Mouse (Mus musculus) erythroid progenitor cell, adult 5-6 weeks (primary cell): Measurements from ENCODE around the gene Rsph10b. TPM values are rescaled to one million over a fixed set of nuclear protein-coding genes. Genes with fewer than 3 reads are reported as not detected.

Experiments
- ATAC-seq: replicated peaks from 2 replicates; pipeline ENCODE4 v1.8.0; 2016; ENCODE audit warnings: moderate number of reproducible peaks, mild to moderate bottlenecking, moderate TSS enrichment, inconsistent platforms; ENCODE audit not compliant: poor library complexity, low FRiP score, severe bottlenecking
- total RNA-seq, 2 experiments: library from RNA; stranded (forward) in 1 of 2; stranded (reverse) in 1 of 2; fragments of 150-400 nt in 1 of 2; fragments of 186-747, 209-891 nt in 1 of 2; gene quantifications; 2 replicates each; pipeline versions ENCODE4 v1.2.3 to v1.2.4; 2015 to 2017; ENCODE audit warnings: low replicate concordance in 2 of 2

Gene Rsph10b
- 3.4 and 11.2 TPM in 2 replicates for total RNA-seq (2015; ENCODE audit: low replicate concordance)
- 5.1 and 12.6 TPM in 2 replicates for total RNA-seq (2017; ENCODE audit: low replicate concordance)

GRCm38 (mm10) chr5:143932831-143933230 is at the start of gene Rsph10b:
Gene Rsph10b (plus strand): TSS chr5:143933035.
- ATAC-seq, result no peak

GRCm38 (mm10) chr5:143885274-143885673 is 47.6 kb upstream of the Rsph10b start:
- ATAC-seq, result no peak

- ATAC-seq, result no peak
These were observed 42.1 kb upstream of the Rsph10b start for GRCm38 (mm10) chr5:143890741-143891140.

- no peak for ATAC-seq
These were observed 40.5 kb upstream of the Rsph10b start for GRCm38 (mm10) chr5:143892255-143892886.

- no peak for ATAC-seq
These were observed 39.4 kb upstream of the Rsph10b start for GRCm38 (mm10) chr5:143893396-143893795.

- ATAC-seq, result no peak
These were observed 35.1 kb upstream of the Rsph10b start, which contains the start of gene Ankrd61 for GRCm38 (mm10) chr5:143897635-143898330. Gene Ankrd61 (minus strand): TSS chr5:143897685.

- ATAC-seq, result no peak
These were observed 30.7 kb upstream of the Rsph10b start for GRCm38 (mm10) chr5:143902111-143902510.

GRCm38 (mm10) chr5:143903813-143904212 is 29.0 kb upstream of the Rsph10b start:
- ATAC-seq, result peak; percentile 33; the same call in 1 of the 2 replicates

GRCm38 (mm10) chr5:143906429-143906828 is 26.4 kb upstream of the Rsph10b start:
- no peak for ATAC-seq

- ATAC-seq, result peak; percentile 61
These were observed 23.9 kb upstream of the Rsph10b start for GRCm38 (mm10) chr5:143908926-143909325.

- ATAC-seq, result peak; percentile 90
These were observed 23.1 kb upstream of the Rsph10b start, which contains the start of the genes Aimp2 and Pms2 for GRCm38 (mm10) chr5:143909417-143910400. Gene Aimp2 (minus strand): TSS chr5:143909847. Gene Pms2 (plus strand): TSS chr5:143909964.

GRCm38 (mm10) chr5:143916221-143916620 is 16.6 kb upstream of the Rsph10b start:
- ATAC-seq, result no peak

GRCm38 (mm10) chr5:143917418-143917817 is 15.4 kb upstream of the Rsph10b start:
- peak; percentile 91 for ATAC-seq

GRCm38 (mm10) chr5:143918120-143918519 is 14.7 kb upstream of the Rsph10b start:
- ATAC-seq, result no peak

- ATAC-seq, result peak; percentile 99
These were observed 7.9 kb upstream of the Rsph10b start for GRCm38 (mm10) chr5:143924781-143925452.

- no peak for ATAC-seq
These were observed 5.0 kb upstream of the Rsph10b start, which contains the start of gene Gm42421 for GRCm38 (mm10) chr5:143927875-143928274. Gene Gm42421 (plus strand): TSS chr5:143928175.

- no peak for ATAC-seq
These were observed 3.5 kb upstream of the Rsph10b start for GRCm38 (mm10) chr5:143929291-143929690.

- no peak for ATAC-seq
These were observed 2.2 kb upstream of the Rsph10b start for GRCm38 (mm10) chr5:143930656-143931055.

- no peak for ATAC-seq
These were observed 813 bp upstream of the Rsph10b start for GRCm38 (mm10) chr5:143931863-143932580.
